Mouse (Mus musculus): ENCODE results near the gene Wdr12. TPM values are rescaled to one million over a fixed set of nuclear protein-coding genes. Genes with fewer than 3 reads are reported as not detected.
"Not testable (repeated sequence)": the region's sequence is repeated elsewhere in the genome, so short reads cannot be mapped to it uniquely, and the experiment has no call there.

Gene Wdr12
- 46.3 and 47.5 TPM in 2 replicates for polyA plus RNA-seq (2015; fragmentation: Nextera tagmentation; extraction: Ambion mirVana)

GRCm38 (mm10) chr1:60098024-60098781 lies at the start of gene Wdr12, which contains the start of gene Carf:
Gene Wdr12 (minus strand): TSS chr1:60098645.
Gene Carf (plus strand): TSS chr1:60098247.
- H3K27me3 ChIP-seq, result no peaks in the 10 kb centered on the region
- WGBS, result under 1% methylated on average over 70 of the region's 71 CpGs
- H3K4me2 ChIP-seq, result peak within 1 kb of the TSS; percentile 79
- H3K4me3 ChIP-seq, result peak within 1 kb of the TSS; percentile 88
- H3K4me1 ChIP-seq (replicated peaks), result peaks cover 19% of the 10 kb centered on the region
- peak; percentile 97 for ATAC-seq (ENCODE audit: low FRiP score, low read depth)
- peak within 1 kb of the TSS; percentile 98 for H3K27ac ChIP-seq (replicated peaks)
- peaks cover 8% of the 10 kb centered on the region for H3K36me3 ChIP-seq
- H3K9ac ChIP-seq, result peak within 1 kb of the TSS; percentile 97
- no peaks in the 10 kb centered on the region for H3K9me3 ChIP-seq

GRCm38 (mm10) chr1:60137346-60137745 lies 38.9 kb upstream of the Wdr12 start:
- no peak overlapping the region for H3K27ac ChIP-seq (replicated peaks)
- WGBS, result 37% methylated on average over 9 of the region's 9 CpGs
- H3K4me1 ChIP-seq (replicated peaks), result no peaks in the 10 kb centered on the region
- no peak for ATAC-seq (ENCODE audit: low FRiP score, low read depth)
- no peaks in the 10 kb centered on the region for H3K27me3 ChIP-seq
- H3K4me2 ChIP-seq, result no peak overlapping the region
- no peaks in the 10 kb centered on the region for H3K9me3 ChIP-seq
- no peak overlapping the region for H3K4me3 ChIP-seq
- peaks cover 5% of the 10 kb centered on the region; the same call in 1 of the 2 replicates for H3K36me3 ChIP-seq
- no peak overlapping the region for H3K9ac ChIP-seq

GRCm38 (mm10) chr1:60117721-60118455 lies 19.4 kb upstream of the Wdr12 start:
- no peak overlapping the region for H3K4me3 ChIP-seq
- no peaks in the 10 kb centered on the region for H3K9me3 ChIP-seq
- no peak overlapping the region for H3K4me2 ChIP-seq
- ATAC-seq (ENCODE audit: low FRiP score, low read depth), result no peak
- 86% methylated on average over 7 of the region's 7 CpGs for WGBS
- no peak overlapping the region for H3K9ac ChIP-seq
- H3K4me1 ChIP-seq (replicated peaks), result no peaks in the 10 kb centered on the region
- no peaks in the 10 kb centered on the region for H3K27me3 ChIP-seq
- H3K36me3 ChIP-seq, result peaks cover 19% of the 10 kb centered on the region
- H3K27ac ChIP-seq (replicated peaks), result no peak overlapping the region

GRCm38 (mm10) chr1:60104582-60104981 lies 6.1 kb upstream of the Wdr12 start:
- Histone ChIP-seq H3K4me3 (no peak overlapping the region), H3K27me3 (no peaks in the 10 kb centered on the region), H3K4me1 (replicated peaks) (no peaks in the 10 kb centered on the region), H3K36me3 (peaks cover 17% of the 10 kb centered on the region), H3K4me2 (no peak overlapping the region), H3K27ac (replicated peaks) (no peak overlapping the region), H3K9ac (no peak overlapping the region), H3K9me3 (no peaks in the 10 kb centered on the region)
- 100% methylated on average over 1 of the region's 1 CpGs for WGBS
- ATAC-seq (ENCODE audit: low FRiP score, low read depth), result no peak

- no peak for ATAC-seq (ENCODE audit: low FRiP score, low read depth)
- peaks cover 5% of the 10 kb centered on the region for H3K36me3 ChIP-seq
- H3K4me2 ChIP-seq, result peak overlapping the region; percentile 67
- H3K9ac ChIP-seq, result peak overlapping the region; percentile 97
- 10% methylated on average over 9 of the region's 9 CpGs for WGBS
- peak overlapping the region; percentile 98 for H3K27ac ChIP-seq (replicated peaks)
- H3K4me3 ChIP-seq, result peak overlapping the region; percentile 88
- peaks cover 19% of the 10 kb centered on the region for H3K4me1 ChIP-seq (replicated peaks)
- H3K27me3 ChIP-seq, result no peaks in the 10 kb centered on the region
- H3K9me3 ChIP-seq, result no peaks in the 10 kb centered on the region
These were observed 394 bp upstream of the Wdr12 start for GRCm38 (mm10) chr1:60098839-60099238.

- Histone ChIP-seq H3K9ac (peak overlapping the region; percentile 97), H3K27me3 (no peaks in the 10 kb centered on the region), H3K36me3 (peaks cover 8% of the 10 kb centered on the region), H3K4me3 (peak overlapping the region; percentile 88), H3K9me3 (no peaks in the 10 kb centered on the region), H3K4me2 (peak overlapping the region; percentile 79), H3K27ac (replicated peaks) (peak overlapping the region; percentile 98), H3K4me1 (replicated peaks) (peaks cover 19% of the 10 kb centered on the region)
- peak; percentile 94 for ATAC-seq (ENCODE audit: low FRiP score, low read depth)
- under 1% methylated on average over 25 of the region's 25 CpGs for WGBS
These were observed 995 bp downstream of the Wdr12 start for GRCm38 (mm10) chr1:60097277-60098023.

GRCm38 (mm10) chr1:60096572-60097276 lies 1.7 kb downstream of the Wdr12 start:
- Histone ChIP-seq H3K36me3 (peaks cover 12% of the 10 kb centered on the region), H3K27me3 (no peaks in the 10 kb centered on the region), H3K4me3 (peak overlapping the region; percentile 88), H3K4me1 (replicated peaks) (peaks cover 19% of the 10 kb centered on the region), H3K4me2 (peak overlapping the region; percentile 79), H3K9ac (peak overlapping the region; percentile 97), H3K27ac (replicated peaks) (no peak overlapping the region), H3K9me3 (no peaks in the 10 kb centered on the region)
- WGBS, result 10% methylated on average over 13 of the region's 13 CpGs
- no peak for ATAC-seq (ENCODE audit: low FRiP score, low read depth)

- Histone ChIP-seq H3K4me3 (no peak overlapping the region), H3K4me1 (replicated peaks) (no peaks in the 10 kb centered on the region), H3K27ac (replicated peaks) (no peak overlapping the region), H3K9me3 (no peaks in the 10 kb centered on the region), H3K4me2 (no peak overlapping the region), H3K36me3 (peaks cover 24% of the 10 kb centered on the region), H3K27me3 (no peaks in the 10 kb centered on the region), H3K9ac (no peak overlapping the region)
- WGBS, result 88% methylated on average over 6 of the region's 6 CpGs
- no peak for ATAC-seq (ENCODE audit: low FRiP score, low read depth)
These were observed 22.0 kb downstream of the Wdr12 start for GRCm38 (mm10) chr1:60076411-60076810.

- 83% methylated on average over 3 of the region's 3 CpGs for WGBS
- ATAC-seq (ENCODE audit: low FRiP score, low read depth), result no peak
These were observed 22.9 kb downstream of the Wdr12 start for GRCm38 (mm10) chr1:60075590-60075989.

GRCm38 (mm10) chr1:60074935-60075334 lies 23.5 kb downstream of the Wdr12 start:
- Histone ChIP-seq H3K4me2 (no peak overlapping the region), H3K4me3 (no peak overlapping the region), H3K27ac (replicated peaks) (no peak overlapping the region), H3K4me1 (replicated peaks) (no peaks in the 10 kb centered on the region), H3K27me3 (no peaks in the 10 kb centered on the region), H3K9me3 (no peaks in the 10 kb centered on the region), H3K36me3 (peaks cover 16% of the 10 kb centered on the region), H3K9ac (no peak overlapping the region)
- 77% methylated on average over 2 of the region's 2 CpGs for WGBS
- no peak for ATAC-seq (ENCODE audit: low FRiP score, low read depth)

More at GRCm38 (mm10) chr1:60075590-60075989, 22.9 kb downstream of the Wdr12 start:
- no peak overlapping the region for H3K4me3 ChIP-seq
- H3K36me3 ChIP-seq, result peaks cover 20% of the 10 kb centered on the region
- H3K9ac ChIP-seq, result no peak overlapping the region
- H3K9me3 ChIP-seq, result no peaks in the 10 kb centered on the region
- no peak overlapping the region for H3K27ac ChIP-seq (replicated peaks)
- H3K4me1 ChIP-seq (replicated peaks), result no peaks in the 10 kb centered on the region
- H3K27me3 ChIP-seq, result no peaks in the 10 kb centered on the region
- no peak overlapping the region for H3K4me2 ChIP-seq

- not testable (repeated sequence) for H3K4me1 ChIP-seq (replicated peaks); H3K9ac ChIP-seq; H3K9me3 ChIP-seq; H3K4me2 ChIP-seq; H3K4me3 ChIP-seq; H3K27ac ChIP-seq (replicated peaks); H3K27me3 ChIP-seq; ATAC-seq (ENCODE audit: low FRiP score, low read depth); H3K36me3 ChIP-seq
These were observed 27.7 kb downstream of the Wdr12 start for GRCm38 (mm10) chr1:60070725-60071124.

Data from hindbrain, embryonic 15.5 days (tissue).